Mouse (Mus musculus): Measurements from ENCODE around the gene Krtcap3. TPM values are rescaled to one million over a fixed set of nuclear protein-coding genes. Genes with fewer than 3 reads are reported as not detected.

Krtcap3 gene
- polyA plus RNA-seq, 1 experiment = 20.0 TPM

DNA sequence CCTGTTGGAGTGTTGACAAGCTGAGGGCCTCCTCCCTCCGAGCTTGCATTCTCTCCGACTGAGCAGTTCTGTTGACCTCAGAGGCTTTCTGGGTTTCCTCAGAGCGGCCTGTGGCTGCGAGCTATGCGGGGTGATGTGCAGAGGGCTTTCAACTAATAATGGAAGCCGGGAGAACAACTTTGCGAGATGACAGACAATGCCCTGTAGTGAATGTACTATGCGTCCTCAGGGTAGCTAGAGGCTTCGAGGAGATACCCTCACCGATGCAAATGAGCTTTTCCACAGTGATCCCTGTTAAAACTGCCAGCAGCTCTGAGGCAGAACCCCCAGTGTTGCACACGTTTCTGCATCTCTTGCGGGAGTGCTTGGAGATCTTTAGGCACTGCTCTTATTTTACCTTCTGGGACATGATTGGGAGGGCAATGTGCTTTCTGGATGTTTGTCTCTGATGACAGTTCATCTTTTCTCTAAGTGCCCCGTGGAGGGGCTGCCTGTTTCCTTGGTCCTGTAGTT lies 9.9 kb upstream of the Krtcap3 start:
- Histone ChIP-seq H3K4me3 (replicated peaks; ENCODE audit: control insufficient read depth, low read depth, low read length) (peak overlapping the region; percentile 89), H3K4me1 (ENCODE audit: control insufficient read depth, insufficient read depth, low read length) (no peaks in the 10 kb centered on the region), H3K27ac (ENCODE audit: control insufficient read depth, insufficient read depth, low read depth, low read length, poor library complexity) (peak overlapping the region; percentile 5)
- 2% methylated on average over 13 of the region's 13 CpGs for WGBS
- TF ChIP-seq CTCF (IDR thresholded peaks at IDR 0.05; ENCODE audit: control insufficient read depth, insufficient read depth, low read length) = no peak
- no peak for TF ChIP-seq POLR2A (IDR thresholded peaks at IDR 0.05; ENCODE audit: borderline replicate concordance, control insufficient read depth, low read depth, low read length)

- no peak for TF ChIP-seq POLR2A (IDR thresholded peaks at IDR 0.05; ENCODE audit: borderline replicate concordance, control insufficient read depth, low read depth, low read length)
- no peak for TF ChIP-seq CTCF (IDR thresholded peaks at IDR 0.05; ENCODE audit: control insufficient read depth, insufficient read depth, low read length)
- no peak overlapping the region for H3K27ac ChIP-seq (ENCODE audit: control insufficient read depth, insufficient read depth, low read depth, low read length, poor library complexity)
- H3K4me1 ChIP-seq (ENCODE audit: control insufficient read depth, insufficient read depth, low read length) = no peaks in the 10 kb centered on the region
- H3K4me3 ChIP-seq (replicated peaks; ENCODE audit: control insufficient read depth, low read depth, low read length) = no peak overlapping the region
- WGBS = 23% methylated on average over 10 of the region's 10 CpGs
Observed at GRCm38 (mm10) chr5:31242191-31242590, 9.3 kb upstream of the Krtcap3 start.

GRCm38 (mm10) chr5:31250716-31251115 lies 775 bp upstream of the Krtcap3 start:
- 81% methylated on average over 4 of the region's 4 CpGs for WGBS
- Histone ChIP-seq H3K4me3 (replicated peaks; ENCODE audit: control insufficient read depth, low read depth, low read length) (no peak overlapping the region), H3K4me1 (ENCODE audit: control insufficient read depth, insufficient read depth, low read length) (no peaks in the 10 kb centered on the region), H3K27ac (ENCODE audit: control insufficient read depth, insufficient read depth, low read depth, low read length, poor library complexity) (no peak overlapping the region)
- TF ChIP-seq CTCF (IDR thresholded peaks at IDR 0.05; ENCODE audit: control insufficient read depth, insufficient read depth, low read length) (no peak), POLR2A (IDR thresholded peaks at IDR 0.05; ENCODE audit: borderline replicate concordance, control insufficient read depth, low read depth, low read length) (no peak)

DNA sequence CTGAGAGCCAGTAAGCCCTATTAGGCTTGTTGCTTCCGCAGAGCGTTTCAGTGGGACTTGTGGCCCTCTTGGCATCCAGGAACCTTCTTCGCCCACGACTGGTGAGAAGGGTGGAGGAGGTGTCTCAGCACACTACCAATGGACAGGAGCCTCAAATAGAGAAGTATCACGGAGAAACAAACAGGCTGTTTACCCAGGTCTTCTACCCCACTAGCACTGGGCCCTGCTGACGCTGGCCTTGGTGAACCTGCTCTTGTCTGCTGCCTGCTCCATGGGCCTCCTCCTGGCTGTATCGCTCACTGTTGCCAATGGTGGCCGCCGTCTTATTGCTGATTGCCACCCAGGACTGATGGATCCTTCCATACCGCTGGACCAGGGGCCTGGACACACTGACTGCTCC lies 660 bp downstream of the Krtcap3 start:
- TF ChIP-seq POLR2A (IDR thresholded peaks at IDR 0.05; ENCODE audit: borderline replicate concordance, control insufficient read depth, low read depth, low read length) (no peak), CTCF (IDR thresholded peaks at IDR 0.05; ENCODE audit: control insufficient read depth, insufficient read depth, low read length) (no peak)
- Histone ChIP-seq H3K4me3 (replicated peaks; ENCODE audit: control insufficient read depth, low read depth, low read length) (peak overlapping the region; percentile 56), H3K4me1 (ENCODE audit: control insufficient read depth, insufficient read depth, low read length) (no peaks in the 10 kb centered on the region), H3K27ac (ENCODE audit: control insufficient read depth, insufficient read depth, low read depth, low read length, poor library complexity) (no peak overlapping the region)
- WGBS = 84% methylated on average over 10 of the region's 10 CpGs

GRCm38 (mm10) chr5:31252795-31253545 lies 1.5 kb downstream of the Krtcap3 start:
- no peak for TF ChIP-seq CTCF (IDR thresholded peaks at IDR 0.05; ENCODE audit: control insufficient read depth, insufficient read depth, low read length)
- TF ChIP-seq POLR2A (IDR thresholded peaks at IDR 0.05; ENCODE audit: borderline replicate concordance, control insufficient read depth, low read depth, low read length) = no peak
- WGBS = 84% methylated on average over 16 of the region's 16 CpGs
- no peaks in the 10 kb centered on the region for H3K4me1 ChIP-seq (ENCODE audit: control insufficient read depth, insufficient read depth, low read length)
- no peak overlapping the region for H3K4me3 ChIP-seq (replicated peaks; ENCODE audit: control insufficient read depth, low read depth, low read length)
- H3K27ac ChIP-seq (ENCODE audit: control insufficient read depth, insufficient read depth, low read depth, low read length, poor library complexity) = no peak overlapping the region

GRCm38 (mm10) chr5:31253806-31254205 lies 2.3 kb downstream of the Krtcap3 start:
- 89% methylated on average over 8 of the region's 8 CpGs for WGBS
- TF ChIP-seq CTCF (IDR thresholded peaks at IDR 0.05; ENCODE audit: control insufficient read depth, insufficient read depth, low read length) (no peak), POLR2A (IDR thresholded peaks at IDR 0.05; ENCODE audit: borderline replicate concordance, control insufficient read depth, low read depth, low read length) (no peak)
- H3K27ac ChIP-seq (ENCODE audit: control insufficient read depth, insufficient read depth, low read depth, low read length, poor library complexity) = no peak overlapping the region

DNA sequence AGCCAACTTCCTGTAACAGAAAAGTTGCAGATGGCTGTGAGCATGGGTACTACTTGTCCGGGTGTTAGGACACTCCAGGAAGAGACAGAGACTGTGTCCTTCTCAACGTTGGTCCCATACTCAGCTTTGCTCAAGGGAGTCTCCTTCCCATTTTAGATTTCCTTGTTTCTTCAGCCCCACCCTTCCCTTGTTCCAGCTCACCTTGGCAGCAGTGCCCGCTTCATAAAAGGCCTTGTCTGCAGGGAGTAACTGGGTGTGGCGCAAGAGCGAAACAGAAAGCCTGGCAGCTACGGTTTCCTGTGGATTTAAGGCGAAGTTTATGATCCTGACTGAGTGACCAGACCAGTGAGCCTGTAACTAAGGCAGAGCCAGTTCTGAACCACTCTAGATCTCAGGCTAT lies 3.0 kb downstream of the Krtcap3 start:
- no peaks in the 10 kb centered on the region for H3K4me1 ChIP-seq (ENCODE audit: control insufficient read depth, insufficient read depth, low read length)
- TF ChIP-seq CTCF (IDR thresholded peaks at IDR 0.05; ENCODE audit: control insufficient read depth, insufficient read depth, low read length) = no peak
- no peak for TF ChIP-seq POLR2A (IDR thresholded peaks at IDR 0.05; ENCODE audit: borderline replicate concordance, control insufficient read depth, low read depth, low read length)
- 39% methylated on average over 7 of the region's 7 CpGs for WGBS
- H3K27ac ChIP-seq (ENCODE audit: control insufficient read depth, insufficient read depth, low read depth, low read length, poor library complexity) = no peak overlapping the region
- no peak overlapping the region for H3K4me3 ChIP-seq (replicated peaks; ENCODE audit: control insufficient read depth, low read depth, low read length)

More at GRCm38 (mm10) chr5:31253806-31254205, 2.3 kb downstream of the Krtcap3 start:
- Histone ChIP-seq H3K4me3 (replicated peaks; ENCODE audit: control insufficient read depth, low read depth, low read length) (no peak overlapping the region), H3K4me1 (ENCODE audit: control insufficient read depth, insufficient read depth, low read length) (no peaks in the 10 kb centered on the region)

GRCm38 (mm10) chr5:31254901-31255300 lies 3.4 kb downstream of the Krtcap3 start:
- WGBS = 68% methylated on average over 8 of the region's 8 CpGs
- TF ChIP-seq CTCF (IDR thresholded peaks at IDR 0.05; ENCODE audit: control insufficient read depth, insufficient read depth, low read length) (no peak), POLR2A (IDR thresholded peaks at IDR 0.05; ENCODE audit: borderline replicate concordance, control insufficient read depth, low read depth, low read length) (no peak)
- H3K4me3 ChIP-seq (replicated peaks; ENCODE audit: control insufficient read depth, low read depth, low read length) = no peak overlapping the region
- no peaks in the 10 kb centered on the region for H3K4me1 ChIP-seq (ENCODE audit: control insufficient read depth, insufficient read depth, low read length)
- H3K27ac ChIP-seq (ENCODE audit: control insufficient read depth, insufficient read depth, low read depth, low read length, poor library complexity) = no peak overlapping the region

Data from bone marrow, adult 2 months (tissue).